Mouse (Mus musculus) forebrain, postnatal 0 days (tissue): ENCODE results near the gene Akap6. TPM values are rescaled to one million over a fixed set of nuclear protein-coding genes. Genes with fewer than 3 reads are reported as not detected.
A peak's percentile ranks its signal among the peaks of the same experiment; 100 is the strongest.

Experiments
- ATAC-seq: fragments of 200-750 bp; cut with Nextera tagmentation; 2 replicates; pipeline ENCODE4 v1.8.0; 2017; ENCODE audit warnings: mild to moderate bottlenecking, moderate library complexity
- DNase-seq: peaks from one replicate; pipeline ENCODE4 v3.0.0-alpha.2; 2015
- H3K27ac ChIP-seq: fragments of 300-500 bp; sonication (generic); 2 replicates; pipeline ENCODE4 v1.5.1; 2014; ENCODE audit warnings: low read depth, mild to moderate bottlenecking, antibody characterized with exemption, low read length, moderate library complexity, mixed read lengths
- H3K27me3 ChIP-seq: fragments of 300-500 bp; sonication (generic); 2 replicates; pipeline ENCODE4 v1.6.1; 2014; ENCODE audit warnings: mild to moderate bottlenecking, low read length, mixed read lengths; ENCODE audit not compliant: insufficient read depth
- H3K36me3 ChIP-seq: fragments of 300-500 bp; sonication (generic); 2 replicates; pipeline ENCODE4 v1.6.1; 2014; ENCODE audit warnings: mild to moderate bottlenecking, moderate library complexity; ENCODE audit not compliant: insufficient read depth
- H3K4me1 ChIP-seq: fragments of 300-500 bp; sonication (generic); 2 replicates; pipeline ENCODE4 v1.6.1; 2014; ENCODE audit warnings: antibody characterized with exemption; ENCODE audit not compliant: insufficient read depth
- H3K4me2 ChIP-seq: fragments of 300-500 bp; sonication (generic); 2 replicates; pipeline ENCODE4 v1.6.1; 2014; ENCODE audit warnings: low read depth, mild to moderate bottlenecking, moderate library complexity
- H3K4me3 ChIP-seq: fragments of 300-500 bp; sonication (generic); 2 replicates; pipeline ENCODE4 v1.5.1; 2014; ENCODE audit warnings: low read depth, low read length, mixed read lengths
- H3K9ac ChIP-seq: fragments of 300-500 bp; sonication (generic); 2 replicates; pipeline ENCODE4 v1.6.1; 2014; ENCODE audit warnings: mild to moderate bottlenecking
- H3K9me3 ChIP-seq: fragments of 300-500 bp; sonication (generic); 2 replicates; pipeline ENCODE4 v1.6.1; 2016; ENCODE audit warnings: low read length
- CTCF ChIP-seq: sonication (generic); IDR thresholded peaks from 2 replicates; pipeline ENCODE4 v1.5.1; 2016; ENCODE audit warnings: antibody characterized with exemption, control low read depth, low read depth
- WGBS: fragments of 180-500 bp; shearing (Covaris S2); extraction: QIAGEN DNeasy Blood & Tissue Kit; methylation state at CpG from one replicate; pipeline ENCODE4 v1.1.7; 2014; 5-methylcytosine and 5-hydroxymethylcytosine counted together
- polyA plus RNA-seq: library from polyadenylated mRNA; unstranded; fragments of >200 nt; fragmentation: Nextera tagmentation; extraction: Ambion mirVana; gene quantifications from 2 replicates; pipeline ENCODE4 v1.2.1, GENCODE M21; 2015
- total RNA-seq: library from RNA; depleted of rRNA; stranded (reverse); fragments of >200 nt; gene quantifications from 2 replicates; pipeline ENCODE4 v1.2.3, GENCODE M21; 2014

The Akap6 gene
- total and polyA plus RNA-seq, 2 experiments from 2014 or later = 14.4 to 68.9 TPM

DNA sequence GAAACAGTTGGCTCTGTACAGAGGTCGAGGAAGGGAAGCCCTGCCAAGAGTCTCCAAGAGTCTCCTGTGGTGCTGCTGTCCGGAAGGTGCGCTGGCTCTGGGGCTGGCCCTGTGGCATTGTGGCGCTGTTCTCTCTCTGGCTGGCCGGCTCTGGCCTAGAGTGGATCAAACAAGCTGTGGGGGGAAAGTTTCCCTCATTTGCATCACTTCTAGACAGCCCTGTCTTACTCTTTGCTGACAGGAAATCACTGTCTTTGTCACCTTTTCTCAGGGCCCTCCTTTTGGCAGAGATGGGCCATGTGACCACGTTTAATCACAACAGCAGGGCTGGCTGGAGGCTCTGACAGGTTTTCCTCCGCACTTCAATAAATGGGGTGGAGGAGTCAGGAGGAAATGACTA lies 333.6 kb downstream of the Akap6 start:
- no peak overlapping the region for H3K4me3 ChIP-seq
- 4% methylated on average over 7 of the region's 7 CpGs for WGBS
- H3K4me1 ChIP-seq = peaks cover 18% of the 10 kb centered on the region
- no peaks in the 10 kb centered on the region for H3K36me3 ChIP-seq
- H3K4me2 ChIP-seq = peak overlapping the region; percentile 41
- H3K27me3 ChIP-seq = no peaks in the 10 kb centered on the region
- no peaks in the 10 kb centered on the region for H3K9me3 ChIP-seq
- peak overlapping the region; percentile 14; the same call in 1 of the 2 replicates for H3K9ac ChIP-seq
- peak overlapping the region; percentile 81 for H3K27ac ChIP-seq
- no peak for TF ChIP-seq CTCF
- peak; percentile 44 for DNase-seq
- peak; percentile 84 for ATAC-seq

DNA sequence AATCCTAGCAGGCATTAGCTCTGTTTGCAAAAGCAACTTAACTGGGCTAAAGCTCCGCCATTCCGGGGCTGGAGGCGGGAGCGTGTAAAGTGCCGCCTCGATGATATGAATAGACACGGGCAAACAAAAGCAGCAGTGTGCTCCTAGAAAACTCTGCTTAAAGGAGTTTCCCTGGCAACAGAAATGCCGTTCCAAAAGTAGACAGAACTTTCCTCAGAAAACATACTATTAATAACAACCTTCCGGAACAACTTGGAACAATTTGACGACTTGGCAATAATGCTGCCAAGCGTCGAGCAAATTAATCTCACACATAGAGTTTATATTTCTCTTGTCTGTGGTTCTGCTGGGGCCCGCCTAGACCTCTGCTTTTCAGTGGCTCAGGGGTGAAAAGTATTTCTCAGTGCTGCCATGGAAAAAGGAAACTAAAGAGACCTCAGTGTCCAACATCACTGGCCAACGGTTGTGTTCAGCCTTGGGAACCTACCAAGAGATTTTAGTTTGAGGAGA lies 334.3 kb downstream of the Akap6 start:
- Histone ChIP-seq H3K4me1 (peaks cover 18% of the 10 kb centered on the region), H3K4me3 (0 out of 2 replicates have a peak overlapping the region, but pooled peaks have one; percentile 14), H3K27me3 (no peaks in the 10 kb centered on the region), H3K4me2 (peak overlapping the region; percentile 41), H3K27ac (peak overlapping the region; percentile 81), H3K9ac (peak overlapping the region; percentile 28; the same call in 1 of the 2 replicates), H3K9me3 (no peaks in the 10 kb centered on the region), H3K36me3 (no peaks in the 10 kb centered on the region)
- 2% methylated on average over 14 of the region's 14 CpGs for WGBS
- peak; percentile 93 for ATAC-seq
- no peak for TF ChIP-seq CTCF
- DNase-seq = peak; percentile 82

DNA sequence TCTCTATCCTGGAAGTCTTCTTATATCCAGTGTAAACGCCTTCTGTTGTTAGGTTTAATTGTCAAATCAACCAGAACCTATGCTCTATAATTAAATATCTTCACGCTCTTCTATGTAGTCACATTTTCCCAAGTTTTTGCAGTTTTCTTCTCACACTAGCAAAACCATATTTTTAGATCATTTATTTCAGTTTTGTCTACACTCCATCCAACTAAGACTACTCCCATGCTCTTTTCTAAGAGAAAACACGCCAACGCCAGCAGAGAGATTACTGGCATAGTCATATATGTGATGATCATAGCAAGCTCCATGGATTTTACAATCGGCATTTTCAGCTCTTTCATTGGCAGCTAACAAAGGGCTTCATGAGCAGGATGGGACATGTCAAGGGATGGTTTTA lies 341.5 kb downstream of the Akap6 start:
- Histone ChIP-seq H3K9me3 (no peaks in the 10 kb centered on the region), H3K4me2 (no peak overlapping the region), H3K4me1 (no peaks in the 10 kb centered on the region), H3K27me3 (no peaks in the 10 kb centered on the region), H3K36me3 (no peaks in the 10 kb centered on the region), H3K9ac (no peak overlapping the region), H3K27ac (no peak overlapping the region), H3K4me3 (no peak overlapping the region)
- peak; percentile 43 for DNase-seq
- WGBS = 74% methylated on average over 5 of the region's 5 CpGs
- TF ChIP-seq CTCF = no peak
- peak; percentile 69 for ATAC-seq

DNA sequence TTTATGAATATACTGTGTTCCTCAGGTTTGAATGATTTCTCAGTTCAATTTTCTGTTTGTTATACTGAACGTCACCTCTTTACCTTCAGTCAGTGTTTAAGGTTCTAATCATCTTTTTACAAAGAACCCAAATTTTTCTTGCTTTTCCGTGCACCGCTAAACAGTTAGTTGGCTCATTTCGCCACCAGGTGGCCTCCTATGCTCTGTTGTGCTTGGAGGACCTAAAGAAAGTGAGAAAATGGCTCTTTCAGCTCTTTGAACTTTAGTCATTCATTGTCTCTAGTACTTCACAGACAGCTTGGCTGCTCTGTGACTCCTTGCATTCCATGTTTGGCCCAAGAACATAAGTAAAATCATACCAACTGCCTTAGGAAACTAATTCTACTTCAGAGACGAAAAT lies 343.6 kb downstream of the Akap6 start:
- ATAC-seq (peak; percentile 36; the same call in 1 of the 2 replicates), DNase-seq (peak; percentile 75)
- no peaks in the 10 kb centered on the region for H3K4me1 ChIP-seq
- H3K9me3 ChIP-seq = no peaks in the 10 kb centered on the region
- TF ChIP-seq CTCF = peak; percentile 81
- H3K9ac ChIP-seq = no peak overlapping the region
- H3K27me3 ChIP-seq = no peaks in the 10 kb centered on the region
- no peaks in the 10 kb centered on the region for H3K36me3 ChIP-seq
- H3K27ac ChIP-seq = no peak overlapping the region
- H3K4me3 ChIP-seq = no peak overlapping the region
- 19% methylated on average over 5 of the region's 5 CpGs for WGBS
- H3K4me2 ChIP-seq = no peak overlapping the region

DNA sequence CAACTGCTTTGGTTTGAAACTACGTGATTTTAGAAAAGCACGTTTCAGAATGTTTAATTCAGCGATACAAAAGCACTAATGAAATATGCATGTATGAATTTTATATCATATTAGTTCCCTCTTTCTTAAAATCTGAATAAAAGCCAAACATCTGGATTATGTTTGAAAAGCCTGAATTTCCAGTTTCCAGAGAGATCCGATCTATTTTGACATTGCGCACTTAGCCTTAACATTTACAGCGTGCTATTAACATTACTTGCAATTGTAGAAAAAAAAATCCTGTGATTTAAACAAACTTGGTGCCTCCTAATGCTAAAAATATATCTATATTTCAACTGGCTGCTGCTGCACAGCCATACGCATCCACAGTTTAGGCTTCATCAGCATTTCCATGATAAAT lies 358.4 kb downstream of the Akap6 start:
- Histone ChIP-seq H3K9me3 (no peaks in the 10 kb centered on the region), H3K36me3 (no peaks in the 10 kb centered on the region), H3K9ac (no peak overlapping the region), H3K4me1 (no peaks in the 10 kb centered on the region), H3K27me3 (no peaks in the 10 kb centered on the region), H3K27ac (no peak overlapping the region), H3K4me3 (no peak overlapping the region), H3K4me2 (no peak overlapping the region)
- TF ChIP-seq CTCF = no peak
- DNase-seq (no peak), ATAC-seq (no peak)
- 66% methylated on average over 7 of the region's 7 CpGs for WGBS

DNA sequence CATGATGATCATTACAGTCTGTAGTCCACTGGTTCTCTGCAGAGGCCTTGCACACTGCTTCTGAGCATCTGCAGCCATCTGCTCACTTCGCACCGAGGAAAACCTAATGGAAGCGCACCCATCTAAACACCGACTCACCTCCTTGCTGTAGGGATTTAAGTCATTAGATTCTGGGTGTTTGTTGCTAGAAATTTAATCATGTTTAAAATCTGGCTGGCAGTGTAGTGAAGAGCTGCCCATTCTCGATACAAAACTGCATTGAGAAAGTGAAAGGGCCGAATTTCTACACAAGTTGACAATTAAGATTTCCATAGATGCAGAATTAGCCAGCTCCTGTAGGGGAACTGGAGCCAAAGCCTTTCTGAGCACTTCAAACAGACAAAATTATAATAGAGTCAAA lies 361.7 kb downstream of the Akap6 start:
- peaks cover 5% of the 10 kb centered on the region; the same call in 1 of the 2 replicates for H3K4me1 ChIP-seq

DNA sequence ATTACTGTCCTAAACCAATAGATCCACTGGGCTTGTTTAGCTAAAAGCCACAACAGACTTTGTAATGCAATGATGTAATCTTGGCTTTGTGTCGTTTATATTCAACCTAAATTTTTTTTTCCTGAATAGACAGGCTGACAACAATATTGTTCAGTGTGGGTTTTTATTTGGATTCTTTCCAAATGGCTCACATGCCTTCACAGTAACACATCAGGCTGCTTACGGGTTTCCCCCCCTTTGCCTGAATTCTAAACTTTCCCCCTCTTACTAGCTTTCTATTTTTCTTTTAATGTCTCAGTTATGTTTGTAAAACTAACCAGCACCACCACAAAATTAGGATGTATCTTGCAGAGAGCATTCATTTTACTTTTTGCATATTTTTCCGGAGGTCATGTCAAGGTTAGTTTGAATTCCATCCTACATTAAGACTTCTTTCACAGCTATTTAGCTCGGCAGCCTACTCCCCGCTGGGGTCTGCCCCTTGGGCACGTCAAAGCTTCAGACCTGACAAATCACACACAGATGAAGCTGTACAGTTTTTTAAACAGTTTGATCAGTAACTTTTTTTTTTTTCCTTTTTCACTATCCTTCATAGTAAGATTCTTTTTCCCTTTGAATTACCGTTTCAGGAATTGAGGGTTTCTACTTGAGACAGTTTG lies 362.4 kb downstream of the Akap6 start:
- Histone ChIP-seq H3K9ac (no peak overlapping the region), H3K27ac (no peak overlapping the region), H3K4me2 (0 out of 2 replicates have a peak overlapping the region, but pooled peaks have one; percentile 11), H3K4me1 (peaks cover 5% of the 10 kb centered on the region; the same call in 1 of the 2 replicates), H3K27me3 (no peaks in the 10 kb centered on the region), H3K36me3 (no peaks in the 10 kb centered on the region), H3K9me3 (no peaks in the 10 kb centered on the region), H3K4me3 (no peak overlapping the region)
- DNase-seq (no peak), ATAC-seq (peak; percentile 32; the same call in 1 of the 2 replicates)
- TF ChIP-seq CTCF = no peak
- 9% methylated on average over 7 of the region's 7 CpGs for WGBS

More for the DNA sequence above, 361.7 kb downstream of the Akap6 start:
- DNase-seq = no peak
- H3K27me3 ChIP-seq = no peaks in the 10 kb centered on the region
- no peak overlapping the region for H3K27ac ChIP-seq
- H3K36me3 ChIP-seq = no peaks in the 10 kb centered on the region
- no peaks in the 10 kb centered on the region for H3K9me3 ChIP-seq
- no peak overlapping the region for H3K9ac ChIP-seq
- no peak overlapping the region for H3K4me3 ChIP-seq
- ATAC-seq = no peak
- no peak for TF ChIP-seq CTCF
- H3K4me2 ChIP-seq = no peak overlapping the region
- WGBS = 22% methylated on average over 6 of the region's 6 CpGs
